Mouse (Mus musculus): ENCODE results near the gene Mdn1. TPM values are rescaled to one million over a fixed set of nuclear protein-coding genes. Genes with fewer than 3 reads are reported as not detected.

The Mdn1 gene
- polyA plus RNA-seq, 1 experiment from 2014 or later, result 4.5 TPM

DNA sequence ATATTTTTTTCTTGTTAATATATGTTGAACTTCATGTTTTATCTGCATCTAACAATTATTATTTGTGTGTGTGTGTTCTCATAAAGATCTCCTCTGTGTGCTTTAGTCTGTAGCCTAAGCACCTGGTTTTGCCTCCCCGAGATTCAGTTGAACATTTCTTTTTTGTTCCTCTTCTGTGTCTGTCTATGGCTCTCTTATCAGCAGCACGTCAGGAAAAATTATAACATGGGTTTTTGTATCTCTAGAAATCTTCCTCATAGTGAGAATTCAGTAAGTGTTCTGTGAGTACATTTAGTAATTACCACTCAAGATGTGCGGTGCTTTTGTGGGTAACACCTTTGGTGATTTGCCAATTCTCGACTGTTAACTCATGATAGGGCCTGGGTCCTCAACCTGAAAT lies 8.9 kb downstream of the Mdn1 start:
- Histone ChIP-seq H3K4me3 (ENCODE audit: low read depth, low read length) (no peak overlapping the region), H3K27ac (replicated peaks) (no peak overlapping the region), H3K9me3 (ENCODE audit: control insufficient read depth, low read length) (no peaks in the 10 kb centered on the region), H3K36me3 (ENCODE audit: control insufficient read depth, insufficient read depth, low read length) (peaks cover 4% of the 10 kb centered on the region; the same call in 1 of the 2 replicates), H3K4me1 (replicated peaks; ENCODE audit: control insufficient read depth, insufficient read depth) (no peaks in the 10 kb centered on the region), H3K27me3 (ENCODE audit: control insufficient read depth, insufficient read depth, low read length) (no peaks in the 10 kb centered on the region), H3K9ac (ENCODE audit: low read length) (no peak overlapping the region), H3K4me2 (replicated peaks; ENCODE audit: low read depth) (no peak overlapping the region)
- WGBS, result 81% methylated on average over 4 of the region's 4 CpGs
- DNase-seq (ENCODE audit: low spot score), result no peak
- TF ChIP-seq EP300 (optimal IDR thresholded peaks at IDR 0.05) (no peak), CTCF (IDR thresholded peaks at IDR 0.05; ENCODE audit: low read depth) (no peak)
- no peak for ATAC-seq (ENCODE audit: low FRiP score, low TSS enrichment)

DNA sequence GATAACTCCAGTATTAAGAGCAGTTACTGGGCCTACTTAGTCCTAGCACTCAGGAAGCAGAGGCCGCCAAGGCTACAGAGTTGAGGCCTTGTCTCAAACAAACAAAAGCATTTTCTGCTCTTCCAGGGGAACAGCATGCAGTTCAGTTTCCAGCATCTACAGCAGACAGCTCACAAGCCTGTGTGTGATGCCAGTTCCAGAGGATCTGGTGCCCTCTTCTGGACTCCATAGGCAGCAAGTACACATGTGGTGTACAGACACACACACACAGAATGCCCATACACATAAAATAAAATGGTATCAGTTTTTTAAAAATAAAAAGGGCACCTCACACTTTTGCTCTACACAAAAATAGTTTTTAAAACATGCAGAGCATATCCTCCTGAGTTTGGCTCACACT lies 11.4 kb downstream of the Mdn1 start:
- no peak for DNase-seq (ENCODE audit: low spot score)
- Histone ChIP-seq H3K36me3 (ENCODE audit: control insufficient read depth, insufficient read depth, low read length) (peaks cover 10% of the 10 kb centered on the region; the same call in 1 of the 2 replicates), H3K9me3 (ENCODE audit: control insufficient read depth, low read length) (no peaks in the 10 kb centered on the region)

DNA sequence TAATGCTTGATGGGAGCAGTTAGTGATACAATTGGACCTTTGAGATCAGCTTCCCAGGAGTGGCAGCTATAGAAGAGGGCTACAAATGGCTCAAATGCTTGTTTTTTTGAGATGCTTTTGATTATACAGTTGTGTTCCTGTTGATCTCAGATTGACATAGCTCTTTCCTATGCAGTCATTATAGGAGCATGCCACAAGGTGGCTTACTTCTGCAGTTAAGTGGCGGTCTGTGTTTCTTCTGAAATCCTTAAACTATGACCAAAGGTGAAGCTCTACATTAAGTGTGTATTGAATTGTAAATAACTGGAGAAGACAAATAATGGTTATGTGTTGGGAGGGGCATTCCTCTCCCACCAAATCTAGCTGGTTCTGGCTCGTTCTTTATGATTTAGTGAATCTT lies 12.9 kb downstream of the Mdn1 start:
- DNase-seq (ENCODE audit: low spot score) (no peak), ATAC-seq (ENCODE audit: low FRiP score, low TSS enrichment) (no peak)
- TF ChIP-seq CTCF (IDR thresholded peaks at IDR 0.05; ENCODE audit: low read depth) (peak; percentile 50), EP300 (optimal IDR thresholded peaks at IDR 0.05) (no peak)
- H3K4me3 ChIP-seq (ENCODE audit: low read depth, low read length), result no peak overlapping the region
- no peaks in the 10 kb centered on the region for H3K27me3 ChIP-seq (ENCODE audit: control insufficient read depth, insufficient read depth, low read length)
- no peak overlapping the region for H3K4me2 ChIP-seq (replicated peaks; ENCODE audit: low read depth)
- H3K4me1 ChIP-seq (replicated peaks; ENCODE audit: control insufficient read depth, insufficient read depth), result no peaks in the 10 kb centered on the region
- no peak overlapping the region for H3K27ac ChIP-seq (replicated peaks)
- 67% methylated on average over 2 of the region's 2 CpGs for WGBS
- no peak overlapping the region for H3K9ac ChIP-seq (ENCODE audit: low read length)
- H3K9me3 ChIP-seq (ENCODE audit: control insufficient read depth, low read length), result no peaks in the 10 kb centered on the region
- H3K36me3 ChIP-seq (ENCODE audit: control insufficient read depth, insufficient read depth, low read length), result peaks cover 14% of the 10 kb centered on the region; the same call in 1 of the 2 replicates

More for the DNA sequence above, 11.4 kb downstream of the Mdn1 start:
- Histone ChIP-seq H3K9ac (ENCODE audit: low read length) (no peak overlapping the region), H3K27ac (replicated peaks) (no peak overlapping the region), H3K27me3 (ENCODE audit: control insufficient read depth, insufficient read depth, low read length) (no peaks in the 10 kb centered on the region), H3K4me3 (ENCODE audit: low read depth, low read length) (no peak overlapping the region), H3K4me1 (replicated peaks; ENCODE audit: control insufficient read depth, insufficient read depth) (no peaks in the 10 kb centered on the region), H3K4me2 (replicated peaks; ENCODE audit: low read depth) (no peak overlapping the region)
- no peak for ATAC-seq (ENCODE audit: low FRiP score, low TSS enrichment)
- WGBS, result 86% methylated on average over 1 of the region's 1 CpGs
- TF ChIP-seq EP300 (optimal IDR thresholded peaks at IDR 0.05), result no peak
- peak; percentile 49 for TF ChIP-seq CTCF (IDR thresholded peaks at IDR 0.05; ENCODE audit: low read depth)

DNA sequence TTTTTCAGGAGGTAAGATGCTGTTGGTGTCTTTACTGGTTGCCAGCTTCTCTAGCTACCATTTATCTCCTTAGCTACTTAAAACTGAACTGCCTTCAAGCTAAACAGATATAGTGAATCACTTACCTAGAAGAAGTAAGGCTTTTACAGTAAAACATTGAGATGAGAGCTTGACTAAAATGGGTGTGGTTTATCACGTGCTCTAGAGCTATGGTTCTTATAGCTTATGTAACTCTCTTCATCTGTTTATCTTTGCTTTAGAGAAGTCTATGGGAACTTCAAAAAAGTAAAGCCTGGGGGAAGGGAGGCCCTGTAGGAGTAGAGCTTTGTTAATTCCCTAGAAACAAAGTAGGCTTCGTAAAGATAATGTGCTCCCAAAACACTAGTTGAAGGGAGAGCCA lies 17.1 kb downstream of the Mdn1 start:
- no peak for TF ChIP-seq EP300 (optimal IDR thresholded peaks at IDR 0.05)
- TF ChIP-seq CTCF (IDR thresholded peaks at IDR 0.05; ENCODE audit: low read depth), result no peak
- H3K9me3 ChIP-seq (ENCODE audit: control insufficient read depth, low read length), result no peaks in the 10 kb centered on the region
- ATAC-seq (ENCODE audit: low FRiP score, low TSS enrichment) (no peak), DNase-seq (ENCODE audit: low spot score) (no peak)
- no peak overlapping the region for H3K27ac ChIP-seq (replicated peaks)
- H3K4me1 ChIP-seq (replicated peaks; ENCODE audit: control insufficient read depth, insufficient read depth), result no peaks in the 10 kb centered on the region
- H3K36me3 ChIP-seq (ENCODE audit: control insufficient read depth, insufficient read depth, low read length), result peaks cover 17% of the 10 kb centered on the region
- H3K9ac ChIP-seq (ENCODE audit: low read length), result no peak overlapping the region
- 59% methylated on average over 2 of the region's 2 CpGs for WGBS
- H3K4me2 ChIP-seq (replicated peaks; ENCODE audit: low read depth), result no peak overlapping the region
- no peak overlapping the region for H3K4me3 ChIP-seq (ENCODE audit: low read depth, low read length)
- no peaks in the 10 kb centered on the region for H3K27me3 ChIP-seq (ENCODE audit: control insufficient read depth, insufficient read depth, low read length)

DNA sequence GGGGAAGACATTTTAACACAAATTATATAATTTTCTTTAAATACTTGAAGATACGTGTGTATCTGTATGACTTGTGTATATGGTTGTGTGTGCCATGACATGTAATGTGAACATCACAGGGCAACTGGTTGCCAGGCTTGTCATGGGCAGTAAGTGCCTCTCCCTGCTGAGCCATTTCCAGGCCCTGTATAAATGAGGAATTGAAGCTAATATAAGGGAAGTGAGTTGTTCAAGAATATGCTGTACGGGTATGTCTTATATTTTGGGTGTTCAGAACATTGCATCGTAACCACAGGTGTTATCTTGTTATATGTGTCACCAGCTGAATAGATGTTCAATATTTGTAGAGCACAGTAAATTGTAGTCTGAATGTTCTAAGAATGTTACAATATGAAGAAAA lies 20.6 kb downstream of the Mdn1 start:
- WGBS, result 93% methylated on average over 3 of the region's 3 CpGs

DNA sequence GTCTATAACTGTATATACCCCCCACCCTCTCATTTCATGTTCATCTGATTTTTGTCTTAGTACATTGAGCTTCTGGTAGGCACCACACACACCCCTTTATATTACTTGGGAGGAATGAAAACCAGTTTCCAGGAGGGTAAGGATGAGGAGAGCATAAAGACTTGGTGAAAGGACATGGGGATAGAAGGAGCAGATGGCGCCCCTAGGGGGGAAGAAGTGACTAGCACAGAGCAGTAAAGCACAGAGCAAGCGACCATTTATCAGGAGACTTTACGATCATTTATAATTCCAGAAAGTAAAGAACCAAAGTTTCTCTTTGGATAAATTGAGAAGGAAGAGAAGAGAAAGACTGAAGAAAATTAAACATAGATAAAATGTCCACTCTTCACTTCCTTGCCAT lies 23.9 kb downstream of the Mdn1 start:
- Histone ChIP-seq H3K9ac (ENCODE audit: low read length) (no peak overlapping the region), H3K36me3 (ENCODE audit: control insufficient read depth, insufficient read depth, low read length) (peaks cover 3% of the 10 kb centered on the region; the same call in 1 of the 2 replicates), H3K9me3 (ENCODE audit: control insufficient read depth, low read length) (no peaks in the 10 kb centered on the region), H3K4me1 (replicated peaks; ENCODE audit: control insufficient read depth, insufficient read depth) (no peaks in the 10 kb centered on the region), H3K4me2 (replicated peaks; ENCODE audit: low read depth) (no peak overlapping the region), H3K4me3 (ENCODE audit: low read depth, low read length) (no peak overlapping the region), H3K27ac (replicated peaks) (no peak overlapping the region), H3K27me3 (ENCODE audit: control insufficient read depth, insufficient read depth, low read length) (no peaks in the 10 kb centered on the region)
- no peak for DNase-seq (ENCODE audit: low spot score)
- ATAC-seq (ENCODE audit: low FRiP score, low TSS enrichment), result no peak
- TF ChIP-seq EP300 (optimal IDR thresholded peaks at IDR 0.05) (no peak), CTCF (IDR thresholded peaks at IDR 0.05; ENCODE audit: low read depth) (peak; percentile 44)
- WGBS, result 84% methylated on average over 3 of the region's 3 CpGs

More for the DNA sequence above, 20.6 kb downstream of the Mdn1 start:
- no peaks in the 10 kb centered on the region for H3K27me3 ChIP-seq (ENCODE audit: control insufficient read depth, insufficient read depth, low read length)
- no peak overlapping the region for H3K9ac ChIP-seq (ENCODE audit: low read length)
- H3K9me3 ChIP-seq (ENCODE audit: control insufficient read depth, low read length), result no peaks in the 10 kb centered on the region
- H3K4me3 ChIP-seq (ENCODE audit: low read depth, low read length), result no peak overlapping the region
- H3K4me1 ChIP-seq (replicated peaks; ENCODE audit: control insufficient read depth, insufficient read depth), result no peaks in the 10 kb centered on the region
- H3K27ac ChIP-seq (replicated peaks), result no peak overlapping the region
- peaks cover 13% of the 10 kb centered on the region for H3K36me3 ChIP-seq (ENCODE audit: control insufficient read depth, insufficient read depth, low read length)
- TF ChIP-seq CTCF (IDR thresholded peaks at IDR 0.05; ENCODE audit: low read depth), result no peak
- TF ChIP-seq EP300 (optimal IDR thresholded peaks at IDR 0.05), result no peak
- H3K4me2 ChIP-seq (replicated peaks; ENCODE audit: low read depth), result no peak overlapping the region
- DNase-seq (ENCODE audit: low spot score) (no peak), ATAC-seq (ENCODE audit: low FRiP score, low TSS enrichment) (no peak)

Data from stomach, postnatal 0 days (tissue).